Mouse (Mus musculus) kidney, adult 2 months (tissue): ENCODE measurements around the gene Lingo4.

ENCODE experiments used
- CTCF ChIP-seq: fragments of 200-500 bp; conservative IDR thresholded peaks from 2 replicates; pipeline ENCODE4 v1.5.1; 2011; ENCODE audit warnings: low read depth, mild to moderate bottlenecking, control low read depth, low read length, moderate library complexity, mixed read lengths; ENCODE audit not compliant: insufficient read depth, insufficient read length
- POLR2A ChIP-seq: fragments of 200-500 bp; IDR thresholded peaks from one replicate; pipeline ENCODE4 v1.6.1; 2011; ENCODE audit warnings: low read depth, low read length, control low read depth

DNA sequence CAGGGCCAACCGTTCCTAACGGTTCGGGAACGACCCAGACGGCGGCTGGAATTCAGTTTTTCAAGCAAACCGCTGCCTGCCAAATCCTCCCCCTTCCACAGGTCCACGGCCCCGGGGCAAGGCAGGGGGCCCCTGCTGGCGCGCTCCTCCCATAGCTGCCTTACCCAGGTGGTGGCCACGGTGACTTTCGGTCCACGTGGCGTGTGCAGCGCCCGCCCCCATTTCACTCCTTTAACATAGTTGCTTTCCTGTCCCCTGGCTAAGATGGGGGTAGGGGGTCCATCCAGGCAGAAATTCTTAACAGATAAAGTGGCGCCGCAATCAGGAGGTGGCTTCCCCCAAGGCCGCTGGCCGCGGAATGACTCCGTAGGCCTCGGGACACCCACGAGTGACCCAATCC, 14.2 kb downstream of the Lingo4 start:
- TF ChIP-seq CTCF (no peak), POLR2A (no peak)
